Mouse (Mus musculus): Measurements from ENCODE around the gene Zkscan6.

DNA sequence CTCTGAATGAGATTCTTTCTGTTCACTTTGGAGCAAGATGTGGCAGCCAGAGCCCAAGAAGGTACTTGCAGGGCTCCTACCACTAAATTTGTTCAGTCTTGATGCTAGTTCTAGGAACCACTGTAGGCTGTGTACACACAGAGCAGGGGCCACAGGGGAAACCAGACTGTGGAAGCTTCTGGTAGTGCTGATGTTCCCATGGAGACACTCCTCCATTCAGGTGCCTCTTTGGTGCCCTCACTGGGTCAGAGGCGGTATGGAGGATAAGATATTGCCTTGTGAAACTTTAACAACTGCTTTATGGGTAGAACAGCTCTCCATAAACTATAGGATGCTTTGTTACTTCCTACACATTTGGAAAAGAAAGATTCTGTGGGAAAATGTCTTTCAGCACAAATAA is 45.1 kb downstream of the Zkscan6 start:
- 0 out of 2 replicates have a peak, but pooled peaks have one; percentile 18 for TF ChIP-seq CTCF (conservative IDR thresholded peaks at IDR 0.05; ENCODE audit: insufficient read depth, insufficient read length, low read depth, low read length)
- no peak for TF ChIP-seq POLR2A (IDR thresholded peaks at IDR 0.05; ENCODE audit: low read depth, low read length)

Data from kidney, adult 2 months (tissue).